Mouse (Mus musculus): ENCODE measurements around the gene Dxo. TPM values are rescaled to one million over a fixed set of nuclear protein-coding genes. Genes with fewer than 3 reads are reported as not detected.

Gene Dxo
- polyA plus RNA-seq, 1 experiment from 2014 or later: 56.3 TPM

DNA sequence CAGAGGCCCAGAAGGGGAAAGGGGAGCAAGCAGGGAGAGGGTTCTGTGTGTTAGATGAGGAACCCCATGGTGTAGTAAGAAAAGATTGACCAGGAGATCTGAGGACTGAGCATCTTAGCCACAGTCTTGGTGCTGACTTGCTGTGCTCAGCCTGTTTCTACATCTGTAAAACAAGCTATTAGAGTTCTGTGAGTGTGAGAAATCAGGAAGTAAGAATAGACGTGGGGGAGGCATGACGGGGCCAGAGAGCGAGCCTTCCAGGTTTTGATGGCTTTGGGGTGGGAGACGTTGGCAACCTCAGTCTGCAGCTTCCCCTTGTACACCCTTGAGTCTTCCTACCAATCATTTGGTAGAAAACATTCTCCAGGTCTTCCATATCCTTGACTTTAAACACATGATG is 21.9 kb downstream of the Dxo start:
- Histone ChIP-seq H3K27ac (ENCODE audit: low read depth, low read length) (no peak overlapping the region), H3K9me3 (ENCODE audit: control insufficient read depth, low read length) (no peaks in the 10 kb centered on the region), H3K36me3 (ENCODE audit: control insufficient read depth, insufficient read depth, low read length) (peaks cover 16% of the 10 kb centered on the region), H3K4me2 (no peak overlapping the region), H3K4me1 (replicated peaks; ENCODE audit: control insufficient read depth, insufficient read depth, low read length) (no peaks in the 10 kb centered on the region), H3K4me3 (ENCODE audit: low read depth, low read length) (no peak overlapping the region), H3K27me3 (replicated peaks; ENCODE audit: control insufficient read depth, insufficient read depth, low read length) (no peaks in the 10 kb centered on the region), H3K9ac (ENCODE audit: low read depth, low read length) (no peak overlapping the region)
- 57% methylated on average over 4 of the region's 4 CpGs for WGBS
- DNase-seq (ENCODE audit: low spot score) (no peak), ATAC-seq (replicated peaks; ENCODE audit: low FRiP score) (no peak)

DNA sequence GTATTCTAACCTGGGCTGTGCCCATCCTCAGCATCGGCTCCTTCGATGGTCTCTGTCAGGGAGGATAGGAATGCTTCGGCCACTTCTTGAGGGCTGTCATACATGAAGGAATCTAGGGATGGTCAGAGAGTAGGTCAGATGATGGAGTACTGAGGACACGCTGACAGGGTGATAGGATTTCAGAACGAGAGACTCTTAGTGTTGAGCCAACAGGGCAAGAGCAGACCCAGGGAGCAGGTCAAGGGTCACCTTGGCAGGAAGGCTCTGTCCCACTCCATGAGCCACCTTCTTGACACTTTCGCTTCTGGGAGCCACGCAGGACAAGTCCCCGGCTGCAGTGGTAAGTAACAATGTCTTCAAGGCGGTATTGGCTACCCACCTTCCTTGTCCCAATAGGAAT is 23.7 kb downstream of the Dxo start:
- no peak overlapping the region for H3K9ac ChIP-seq (ENCODE audit: low read depth, low read length)
- peak overlapping the region; percentile 48; the same call in 1 of the 2 replicates for H3K4me2 ChIP-seq
- H3K27ac ChIP-seq (ENCODE audit: low read depth, low read length): no peak overlapping the region
- ATAC-seq (replicated peaks; ENCODE audit: low FRiP score) (no peak), DNase-seq (ENCODE audit: low spot score) (no peak)
- no peaks in the 10 kb centered on the region for H3K27me3 ChIP-seq (replicated peaks; ENCODE audit: control insufficient read depth, insufficient read depth, low read length)
- peaks cover 10% of the 10 kb centered on the region for H3K36me3 ChIP-seq (ENCODE audit: control insufficient read depth, insufficient read depth, low read length)
- no peaks in the 10 kb centered on the region for H3K9me3 ChIP-seq (ENCODE audit: control insufficient read depth, low read length)
- H3K4me3 ChIP-seq (ENCODE audit: low read depth, low read length): no peak overlapping the region
- WGBS: 78% methylated on average over 9 of the region's 9 CpGs
- H3K4me1 ChIP-seq (replicated peaks; ENCODE audit: control insufficient read depth, insufficient read depth, low read length): no peaks in the 10 kb centered on the region

DNA sequence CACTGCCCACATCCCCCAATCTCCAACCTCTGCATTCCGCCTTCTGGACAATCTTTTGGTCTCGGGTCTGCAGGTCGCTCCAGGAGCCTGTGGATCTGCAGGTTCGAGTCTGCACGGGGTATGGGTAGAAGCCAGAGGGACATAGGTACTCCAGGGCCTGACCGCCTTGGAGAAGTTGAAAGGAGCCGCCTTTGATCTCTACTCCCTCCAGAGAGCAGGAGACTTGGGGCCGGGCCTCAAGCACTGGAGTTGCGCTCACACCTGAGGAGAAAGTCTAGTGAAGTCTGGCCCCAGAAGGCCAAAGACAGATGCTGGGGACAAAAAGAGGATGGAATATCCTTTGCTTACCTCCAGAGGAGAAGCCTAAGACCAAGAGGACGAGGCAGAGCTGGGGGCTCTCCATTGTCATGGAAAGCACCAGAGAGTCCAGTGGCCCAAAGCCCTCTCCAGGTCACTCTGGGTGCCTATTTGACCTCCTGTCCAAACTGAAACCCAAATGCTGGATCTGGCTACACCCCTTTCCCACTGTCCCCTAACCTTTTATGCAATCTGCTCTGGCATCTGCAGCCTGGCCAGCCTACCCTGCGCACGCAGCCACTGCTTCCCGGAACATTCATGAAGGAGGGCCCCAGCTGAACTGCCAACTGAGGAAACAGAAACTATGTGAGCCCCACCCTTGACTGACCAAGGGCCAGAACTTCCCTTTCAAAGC is 25.0 kb downstream of the Dxo start:
- no peaks in the 10 kb centered on the region for H3K4me1 ChIP-seq (replicated peaks; ENCODE audit: control insufficient read depth, insufficient read depth, low read length)
- 0 out of 2 replicates have a peak overlapping the region, but pooled peaks have one; percentile 4 for H3K9ac ChIP-seq (ENCODE audit: low read depth, low read length)
- H3K4me3 ChIP-seq (ENCODE audit: low read depth, low read length): peak overlapping the region; percentile 25
- no peaks in the 10 kb centered on the region for H3K9me3 ChIP-seq (ENCODE audit: control insufficient read depth, low read length)
- ATAC-seq (replicated peaks; ENCODE audit: low FRiP score): peak; percentile 53
- no peaks in the 10 kb centered on the region for H3K27me3 ChIP-seq (replicated peaks; ENCODE audit: control insufficient read depth, insufficient read depth, low read length)
- peaks cover 3% of the 10 kb centered on the region for H3K36me3 ChIP-seq (ENCODE audit: control insufficient read depth, insufficient read depth, low read length)
- 62% methylated on average over 13 of the region's 13 CpGs for WGBS
- DNase-seq (ENCODE audit: low spot score): no peak
- peak overlapping the region; percentile 48 for H3K4me2 ChIP-seq
- 0 out of 2 replicates have a peak overlapping the region, but pooled peaks have one; percentile 47 for H3K27ac ChIP-seq (ENCODE audit: low read depth, low read length)

DNA sequence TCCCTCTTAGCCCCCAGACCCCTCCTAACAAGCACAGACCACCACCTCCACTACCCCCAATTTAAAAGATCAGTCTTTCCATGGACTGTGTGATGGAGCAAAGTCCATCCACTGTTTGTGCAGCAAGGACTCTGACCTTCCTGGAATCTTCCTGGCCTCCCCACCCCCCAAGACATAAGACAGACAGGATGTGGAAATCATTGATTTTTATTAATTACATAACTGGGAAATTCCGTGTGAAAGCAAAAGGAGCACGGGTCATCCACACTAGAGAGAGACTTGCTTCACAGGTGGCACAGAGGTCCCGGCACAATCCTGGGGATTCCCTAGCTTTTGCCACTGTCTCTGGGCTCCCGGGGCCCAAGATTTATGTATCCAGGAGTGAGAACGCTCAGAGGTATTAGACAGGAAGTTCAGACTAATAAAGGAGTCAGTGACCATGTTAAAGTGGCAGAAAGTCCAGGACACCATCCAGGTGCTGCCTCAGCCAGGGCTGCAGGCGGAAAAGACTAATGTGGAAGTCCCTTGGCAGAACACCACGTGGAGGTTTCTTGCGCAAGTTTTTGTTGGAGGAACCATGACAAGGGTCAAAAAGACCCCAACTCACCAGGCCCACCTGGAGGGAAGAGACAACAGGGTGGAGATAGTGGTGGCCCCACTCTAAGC is 25.7 kb downstream of the Dxo start, which contains the start of gene Cfb:
Cfb (minus strand) TSS at position 103 of the 666 bp plus-strand sequence.
- 48% methylated on average over 8 of the region's 8 CpGs for WGBS
- Histone ChIP-seq H3K27ac (ENCODE audit: low read depth, low read length) (peak within 1 kb of the TSS; percentile 47; the same call in 1 of the 2 replicates), H3K27me3 (replicated peaks; ENCODE audit: control insufficient read depth, insufficient read depth, low read length) (no peaks in the 10 kb centered on the region), H3K4me1 (replicated peaks; ENCODE audit: control insufficient read depth, insufficient read depth, low read length) (no peaks in the 10 kb centered on the region), H3K4me2 (peak within 1 kb of the TSS; percentile 48), H3K9ac (ENCODE audit: low read depth, low read length) (0 out of 2 replicates have a peak within 1 kb of the TSS, but pooled peaks have one; percentile 4), H3K36me3 (ENCODE audit: control insufficient read depth, insufficient read depth, low read length) (no peaks in the 10 kb centered on the region), H3K9me3 (ENCODE audit: control insufficient read depth, low read length) (no peaks in the 10 kb centered on the region), H3K4me3 (ENCODE audit: low read depth, low read length) (peak within 1 kb of the TSS; percentile 25)
- no peak for DNase-seq (ENCODE audit: low spot score)
- 0 out of 2 replicates have a peak, but pooled peaks have one; percentile 40 for ATAC-seq (replicated peaks; ENCODE audit: low FRiP score)

DNA sequence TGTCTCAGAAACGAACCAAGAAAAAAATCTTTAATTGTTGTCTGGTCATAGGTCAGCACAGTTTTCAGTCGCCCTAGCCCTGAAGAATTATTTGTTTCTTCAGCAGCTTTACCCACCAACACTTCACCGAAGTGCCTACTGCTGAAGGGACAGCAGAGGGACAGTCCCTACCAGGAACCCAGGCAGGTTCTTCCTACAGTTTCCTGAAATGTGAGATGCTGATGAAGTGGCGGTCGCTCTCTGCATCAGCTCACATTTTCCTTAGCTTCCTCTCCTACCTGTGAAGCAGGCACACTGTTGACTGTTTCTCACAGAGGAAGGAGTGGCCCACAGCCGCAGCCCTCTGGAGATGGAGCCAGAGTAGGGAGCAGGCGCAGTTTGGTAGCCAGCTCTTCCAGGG is 29.2 kb downstream of the Dxo start:
- H3K4me1 ChIP-seq (replicated peaks; ENCODE audit: control insufficient read depth, insufficient read depth, low read length): no peaks in the 10 kb centered on the region
- no peak overlapping the region; the same call in 1 of the 2 replicates for H3K4me3 ChIP-seq (ENCODE audit: low read depth, low read length)
- H3K27ac ChIP-seq (ENCODE audit: low read depth, low read length): no peak overlapping the region
- no peak for ATAC-seq (replicated peaks; ENCODE audit: low FRiP score)
- no peak for DNase-seq (ENCODE audit: low spot score)
- H3K9me3 ChIP-seq (ENCODE audit: control insufficient read depth, low read length): no peaks in the 10 kb centered on the region
- H3K27me3 ChIP-seq (replicated peaks; ENCODE audit: control insufficient read depth, insufficient read depth, low read length): no peaks in the 10 kb centered on the region; the same call in 1 of the 2 replicates
- H3K9ac ChIP-seq (ENCODE audit: low read depth, low read length): no peak overlapping the region
- H3K36me3 ChIP-seq (ENCODE audit: control insufficient read depth, insufficient read depth, low read length): no peaks in the 10 kb centered on the region
- WGBS: 52% methylated on average over 7 of the region's 7 CpGs
- H3K4me2 ChIP-seq: no peak overlapping the region

DNA sequence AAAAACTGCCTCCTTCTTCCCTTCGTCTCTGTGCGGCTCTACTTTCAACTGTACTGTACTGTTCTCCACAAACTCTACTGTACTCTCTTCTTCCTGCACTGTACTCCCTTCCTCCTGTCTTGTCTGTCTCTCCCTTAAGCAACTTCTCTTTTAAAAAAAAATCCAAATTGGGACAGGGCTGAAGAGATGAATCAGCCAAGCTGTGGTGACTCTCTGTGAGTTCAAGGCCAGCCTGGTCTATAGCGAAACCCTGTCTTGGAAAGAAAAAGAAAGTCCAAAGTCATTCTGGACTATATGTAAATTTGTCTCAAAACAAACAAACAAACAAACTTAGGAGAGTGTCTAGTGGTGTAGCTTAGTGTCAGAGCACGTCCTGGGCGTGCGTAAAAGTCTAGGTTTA is 37.5 kb downstream of the Dxo start:
- Histone ChIP-seq H3K4me3 (ENCODE audit: low read depth, low read length) (no peak overlapping the region), H3K9ac (ENCODE audit: low read depth, low read length) (no peak overlapping the region), H3K27me3 (replicated peaks; ENCODE audit: control insufficient read depth, insufficient read depth, low read length) (no peaks in the 10 kb centered on the region; the same call in 1 of the 2 replicates), H3K9me3 (ENCODE audit: control insufficient read depth, low read length) (no peaks in the 10 kb centered on the region), H3K4me2 (no peak overlapping the region), H3K4me1 (replicated peaks; ENCODE audit: control insufficient read depth, insufficient read depth, low read length) (0 out of 2 replicates have a peak, but pooled peaks cover 2% of the 10 kb centered on the region), H3K36me3 (ENCODE audit: control insufficient read depth, insufficient read depth, low read length) (no peaks in the 10 kb centered on the region), H3K27ac (ENCODE audit: low read depth, low read length) (no peak overlapping the region)
- ATAC-seq (replicated peaks; ENCODE audit: low FRiP score): no peak
- 85% methylated on average over 6 of the region's 6 CpGs for WGBS
- DNase-seq (ENCODE audit: low spot score): no peak

DNA sequence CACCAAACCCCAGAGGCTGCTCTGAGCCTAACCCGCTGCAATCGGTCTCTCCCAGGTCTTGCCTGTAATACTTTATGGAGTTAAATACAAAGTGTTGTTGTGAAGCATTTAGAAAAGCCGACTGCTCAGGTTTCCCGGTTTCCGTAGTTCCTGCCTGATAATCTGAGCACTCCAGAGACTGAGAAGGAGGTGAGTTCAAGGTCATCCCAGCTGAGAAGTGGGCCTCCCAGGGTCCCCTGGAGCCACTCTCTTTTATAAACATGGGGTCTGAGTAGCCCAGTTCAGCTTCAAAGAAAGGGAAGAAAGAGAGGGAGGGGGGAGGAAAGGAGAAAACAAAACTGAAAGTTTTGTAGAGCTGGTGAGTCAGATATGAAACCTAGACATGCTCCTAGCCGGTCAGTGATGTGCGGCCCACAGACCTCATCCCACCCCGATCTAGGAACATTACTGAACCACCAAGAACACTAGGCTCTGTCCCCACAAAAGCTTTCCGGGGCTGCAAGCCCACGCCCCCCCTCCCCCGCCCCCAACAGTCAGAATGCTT is 42.6 kb downstream of the Dxo start, which contains the start of gene Zbtb12:
Zbtb12 (plus strand) TSS at position 148 of the 544 bp plus-strand sequence.
- no peak within 1 kb of the TSS for H3K4me2 ChIP-seq
- no peaks in the 10 kb centered on the region for H3K27me3 ChIP-seq (replicated peaks; ENCODE audit: control insufficient read depth, insufficient read depth, low read length)
- no peak within 1 kb of the TSS for H3K4me3 ChIP-seq (ENCODE audit: low read depth, low read length)
- ATAC-seq (replicated peaks; ENCODE audit: low FRiP score): no peak
- H3K27ac ChIP-seq (ENCODE audit: low read depth, low read length): no peak within 1 kb of the TSS
- DNase-seq (ENCODE audit: low spot score): no peak
- H3K4me1 ChIP-seq (replicated peaks; ENCODE audit: control insufficient read depth, insufficient read depth, low read length): peaks cover 5% of the 10 kb centered on the region; the same call in 1 of the 2 replicates
- WGBS: 67% methylated on average over 11 of the region's 11 CpGs
- no peaks in the 10 kb centered on the region for H3K36me3 ChIP-seq (ENCODE audit: control insufficient read depth, insufficient read depth, low read length)
- no peaks in the 10 kb centered on the region for H3K9me3 ChIP-seq (ENCODE audit: control insufficient read depth, low read length)
- H3K9ac ChIP-seq (ENCODE audit: low read depth, low read length): no peak within 1 kb of the TSS

DNA sequence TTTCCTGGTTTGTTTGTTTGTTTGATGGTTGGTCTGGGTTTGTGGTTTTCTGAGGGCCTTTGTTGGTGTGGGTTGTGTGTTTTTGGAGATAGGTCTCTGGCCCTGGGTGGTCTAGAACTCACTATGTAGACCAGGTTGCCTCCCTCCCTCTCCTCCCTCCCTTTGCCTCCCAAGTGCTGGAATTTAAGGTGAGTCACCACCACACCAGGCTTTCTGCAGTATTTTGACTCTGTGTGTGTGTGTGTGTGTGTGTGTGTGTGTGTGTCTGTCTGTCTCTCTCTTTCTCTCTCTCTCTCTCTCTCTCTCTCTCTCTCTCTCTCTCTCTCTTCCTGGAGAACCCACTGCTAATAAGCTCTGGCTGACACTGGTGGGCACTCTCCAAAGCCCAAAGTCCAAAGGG is 44.3 kb downstream of the Dxo start:
- Histone ChIP-seq H3K4me2 (peak overlapping the region; percentile 48; the same call in 1 of the 2 replicates), H3K36me3 (ENCODE audit: control insufficient read depth, insufficient read depth, low read length) (no peaks in the 10 kb centered on the region), H3K4me3 (ENCODE audit: low read depth, low read length) (0 out of 2 replicates have a peak overlapping the region, but pooled peaks have one; percentile 9), H3K27ac (ENCODE audit: low read depth, low read length) (no peak overlapping the region), H3K27me3 (replicated peaks; ENCODE audit: control insufficient read depth, insufficient read depth, low read length) (no peaks in the 10 kb centered on the region), H3K9ac (ENCODE audit: low read depth, low read length) (no peak overlapping the region; the same call in 1 of the 2 replicates), H3K4me1 (replicated peaks; ENCODE audit: control insufficient read depth, insufficient read depth, low read length) (peaks cover 12% of the 10 kb centered on the region; the same call in 1 of the 2 replicates), H3K9me3 (ENCODE audit: control insufficient read depth, low read length) (no peaks in the 10 kb centered on the region)
- no peak for DNase-seq (ENCODE audit: low spot score)
- ATAC-seq (replicated peaks; ENCODE audit: low FRiP score): no peak

Data from liver, embryonic 11.5 days (tissue).